Mouse (Mus musculus) megakaryocyte-erythroid progenitor cell, adult 5-6 weeks (primary cell): ENCODE results near the gene Ints7. TPM values are rescaled to one million over a fixed set of nuclear protein-coding genes. Genes with fewer than 3 reads are reported as not detected.

ENCODE experiments used
- ATAC-seq: replicated peaks from 2 replicates; pipeline ENCODE4 v1.8.0; 2016; ENCODE audit warnings: mild to moderate bottlenecking, inconsistent platforms; ENCODE audit not compliant: severe bottlenecking, poor library complexity, low FRiP score, low TSS enrichment
- total RNA-seq, 2 experiments: library from RNA; stranded (forward) in 1 of 2; stranded (reverse) in 1 of 2; fragments of 200-1000, 215-1000 nt in 1 of 2; fragments of >200 nt in 1 of 2; fragmentation: Nextera tagmentation in 1 of 2; gene quantifications; 2 replicates each; pipeline ENCODE4 v1.2.3; 2014 to 2017

The Ints7 gene
- total RNA-seq, 2 experiments from 2014 or later, result 74.9 to 79.8 TPM

DNA sequence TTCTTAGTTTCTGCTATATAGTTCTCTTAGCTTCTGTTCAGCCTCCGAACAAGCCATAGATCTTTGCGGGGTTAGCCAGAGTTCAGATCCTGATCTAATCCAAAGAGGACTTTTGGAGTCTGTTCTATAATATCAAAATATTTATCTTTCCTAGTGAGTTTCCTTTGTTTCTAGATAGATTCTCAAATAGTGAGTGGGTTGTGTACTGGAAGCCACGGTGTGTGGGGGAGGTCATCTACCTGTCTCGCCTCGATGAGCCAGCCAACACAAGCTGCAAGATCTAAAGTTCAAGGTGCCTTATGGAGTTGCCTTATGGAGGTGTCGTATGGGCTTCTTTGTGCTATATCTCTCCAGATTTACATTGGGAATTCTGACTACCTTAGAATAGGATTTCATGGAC is 88.2 kb downstream of the Ints7 start:
- ATAC-seq, result no peak

DNA sequence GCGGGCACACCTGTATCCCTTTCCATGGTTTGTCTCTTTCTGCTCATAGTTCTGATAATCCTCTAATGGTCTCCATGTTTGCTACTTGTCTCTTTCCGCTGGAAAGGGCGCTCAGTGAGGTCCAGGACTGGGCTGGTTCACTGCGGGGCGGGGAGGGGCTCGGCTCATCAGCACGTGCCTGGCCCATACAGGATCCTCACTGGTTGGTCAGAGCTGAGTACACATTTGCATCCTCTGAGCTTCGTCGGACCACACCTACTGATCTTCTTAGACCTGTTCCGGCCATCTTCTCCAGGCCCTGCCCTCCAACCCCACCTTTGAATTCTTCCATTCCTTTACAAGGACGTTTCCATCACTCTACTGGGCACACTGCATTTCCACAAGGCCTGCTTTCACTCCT is 90.9 kb downstream of the Ints7 start:
- no peak for ATAC-seq

DNA sequence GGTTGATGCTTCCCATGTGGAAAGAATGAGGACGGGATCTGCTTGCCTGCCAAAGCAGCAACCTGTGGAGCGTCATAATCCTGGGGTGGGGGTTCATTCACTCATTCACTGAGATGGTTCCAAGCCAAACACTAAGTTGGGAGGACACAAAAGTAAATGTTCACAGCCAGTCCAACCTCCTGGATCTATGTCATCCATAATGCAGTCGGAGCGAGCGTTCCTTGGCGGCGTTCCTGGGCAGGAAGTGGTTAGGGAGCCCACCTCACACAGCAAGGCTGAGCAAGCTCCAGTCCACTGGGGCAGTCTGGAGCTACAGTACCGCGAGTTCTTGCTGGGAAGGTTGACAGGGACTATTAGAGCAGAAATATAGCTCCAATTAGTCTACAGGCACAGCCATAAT is 92.6 kb downstream of the Ints7 start:
- no peak for ATAC-seq

Other genes starting within 250 kb of the Ints7 start
- gene Tmem206, start 249.7 kb upstream of the Ints7 start, total RNA-seq (2014; fragmentation: Nextera tagmentation), result 13.5 TPM in 2 replicates
- gene Tmem206, start 249.7 kb upstream of the Ints7 start, total RNA-seq (2017), result 9.8 and 15.5 TPM in 2 replicates
- gene Ppp2r5a, start 172.4 kb upstream of the Ints7 start, total RNA-seq (2014; fragmentation: Nextera tagmentation), result 55.0 and 74.1 TPM in 2 replicates
- 61.8 and 97.2 TPM in 2 replicates for gene Ppp2r5a, start 172.4 kb upstream of the Ints7 start, total RNA-seq (2017)
- 109 TPM in 2 replicates for gene Dtl, start 92 bp upstream of the Ints7 start, total RNA-seq (2014; fragmentation: Nextera tagmentation)
- gene Dtl, start 92 bp upstream of the Ints7 start, total RNA-seq (2017), result 83.5 and 88.3 TPM in 2 replicates
- gene Lpgat1, start 142.2 kb downstream of the Ints7 start, total RNA-seq (2014; fragmentation: Nextera tagmentation), result 1.7 and 2.1 TPM in 2 replicates
- 2.5 and 9.9 TPM in 2 replicates for gene Lpgat1, start 142.2 kb downstream of the Ints7 start, total RNA-seq (2017)
- 23.4 and 29.8 TPM in 2 replicates for gene Nek2, start 245.8 kb downstream of the Ints7 start, total RNA-seq (2014; fragmentation: Nextera tagmentation)
- 34.9 and 36.3 TPM in 2 replicates for gene Nek2, start 245.8 kb downstream of the Ints7 start, total RNA-seq (2017)